Mouse (Mus musculus): ENCODE data around the gene A1bg. TPM values are rescaled to one million over a fixed set of nuclear protein-coding genes. Genes with fewer than 3 reads are reported as not detected.

The A1bg gene
- not detected in 2 replicates for polyA plus RNA-seq (2014; fragmentation: Nextera tagmentation; extraction: Ambion mirVana)

- Histone ChIP-seq H3K4me2 (ENCODE audit: low read depth, low read length) (no peak within 1 kb of the TSS), H3K36me3 (ENCODE audit: control insufficient read depth, insufficient read depth, low read length) (no peaks in the 10 kb centered on the region), H3K27me3 (ENCODE audit: control insufficient read depth, insufficient read depth, low read length) (no peaks in the 10 kb centered on the region), H3K4me1 (ENCODE audit: control insufficient read depth, insufficient read depth, low read length) (no peaks in the 10 kb centered on the region), H3K4me3 (ENCODE audit: low read depth, low read length) (no peak within 1 kb of the TSS), H3K27ac (ENCODE audit: low read depth, low read length) (no peak within 1 kb of the TSS), H3K9me3 (ENCODE audit: control insufficient read depth, low read length) (no peaks in the 10 kb centered on the region), H3K9ac (replicated peaks; ENCODE audit: low read depth, low read length) (no peak within 1 kb of the TSS)
- no peak for ATAC-seq (ENCODE audit: low read depth)
These were observed at the start of gene A1bg for GRCm38 (mm10) chr15:60922912-60923311. A1bg (minus strand) TSS chr15:60923012.

GRCm38 (mm10) chr15:60968549-60968861, 45.7 kb upstream of the A1bg start:
- no peak overlapping the region for H3K9ac ChIP-seq (replicated peaks; ENCODE audit: low read depth, low read length)

GRCm38 (mm10) chr15:60967841-60968548, 45.2 kb upstream of the A1bg start:
- Histone ChIP-seq H3K36me3 (ENCODE audit: control insufficient read depth, insufficient read depth, low read length) (no peaks in the 10 kb centered on the region), H3K27me3 (ENCODE audit: control insufficient read depth, insufficient read depth, low read length) (no peaks in the 10 kb centered on the region), H3K4me2 (ENCODE audit: low read depth, low read length) (no peak overlapping the region), H3K9me3 (ENCODE audit: control insufficient read depth, low read length) (no peaks in the 10 kb centered on the region), H3K4me3 (ENCODE audit: low read depth, low read length) (no peak overlapping the region), H3K9ac (replicated peaks; ENCODE audit: low read depth, low read length) (no peak overlapping the region), H3K27ac (ENCODE audit: low read depth, low read length) (no peak overlapping the region), H3K4me1 (ENCODE audit: control insufficient read depth, insufficient read depth, low read length) (no peaks in the 10 kb centered on the region)
- ATAC-seq (ENCODE audit: low read depth) = peak; percentile 96
- 9% methylated on average over 9 of the region's 9 CpGs for WGBS

More at GRCm38 (mm10) chr15:60968549-60968861, 45.7 kb upstream of the A1bg start:
- H3K4me3 ChIP-seq (ENCODE audit: low read depth, low read length) = no peak overlapping the region
- no peaks in the 10 kb centered on the region for H3K27me3 ChIP-seq (ENCODE audit: control insufficient read depth, insufficient read depth, low read length)
- no peaks in the 10 kb centered on the region for H3K9me3 ChIP-seq (ENCODE audit: control insufficient read depth, low read length)
- H3K36me3 ChIP-seq (ENCODE audit: control insufficient read depth, insufficient read depth, low read length) = no peaks in the 10 kb centered on the region
- peak; percentile 26; the same call in 1 of the 2 replicates for ATAC-seq (ENCODE audit: low read depth)
- H3K4me1 ChIP-seq (ENCODE audit: control insufficient read depth, insufficient read depth, low read length) = no peaks in the 10 kb centered on the region
- H3K4me2 ChIP-seq (ENCODE audit: low read depth, low read length) = no peak overlapping the region
- no peak overlapping the region for H3K27ac ChIP-seq (ENCODE audit: low read depth, low read length)
- WGBS = 0% methylated on average over 1 of the region's 1 CpGs

GRCm38 (mm10) chr15:60925686-60926085, 2.9 kb upstream of the A1bg start:
- Histone ChIP-seq H3K4me3 (ENCODE audit: low read depth, low read length) (no peak overlapping the region), H3K27ac (ENCODE audit: low read depth, low read length) (no peak overlapping the region), H3K36me3 (ENCODE audit: control insufficient read depth, insufficient read depth, low read length) (no peaks in the 10 kb centered on the region), H3K27me3 (ENCODE audit: control insufficient read depth, insufficient read depth, low read length) (no peaks in the 10 kb centered on the region), H3K4me1 (ENCODE audit: control insufficient read depth, insufficient read depth, low read length) (no peaks in the 10 kb centered on the region), H3K9ac (replicated peaks; ENCODE audit: low read depth, low read length) (no peak overlapping the region), H3K9me3 (ENCODE audit: control insufficient read depth, low read length) (no peaks in the 10 kb centered on the region), H3K4me2 (ENCODE audit: low read depth, low read length) (no peak overlapping the region)
- no peak for ATAC-seq (ENCODE audit: low read depth)
- WGBS = 76% methylated on average over 4 of the region's 4 CpGs

GRCm38 (mm10) chr15:60903763-60904697, 18.8 kb downstream of the A1bg start:
- H3K4me1 ChIP-seq (ENCODE audit: control insufficient read depth, insufficient read depth, low read length) = no peaks in the 10 kb centered on the region
- no peaks in the 10 kb centered on the region for H3K27me3 ChIP-seq (ENCODE audit: control insufficient read depth, insufficient read depth, low read length)
- H3K27ac ChIP-seq (ENCODE audit: low read depth, low read length) = no peak overlapping the region
- no peak overlapping the region for H3K4me3 ChIP-seq (ENCODE audit: low read depth, low read length)
- H3K9ac ChIP-seq (replicated peaks; ENCODE audit: low read depth, low read length) = no peak overlapping the region
- no peaks in the 10 kb centered on the region for H3K36me3 ChIP-seq (ENCODE audit: control insufficient read depth, insufficient read depth, low read length)
- no peak for ATAC-seq (ENCODE audit: low read depth)
- WGBS = 30% methylated on average over 6 of the region's 6 CpGs
- H3K4me2 ChIP-seq (ENCODE audit: low read depth, low read length) = no peak overlapping the region
- no peaks in the 10 kb centered on the region for H3K9me3 ChIP-seq (ENCODE audit: control insufficient read depth, low read length)

DNA sequence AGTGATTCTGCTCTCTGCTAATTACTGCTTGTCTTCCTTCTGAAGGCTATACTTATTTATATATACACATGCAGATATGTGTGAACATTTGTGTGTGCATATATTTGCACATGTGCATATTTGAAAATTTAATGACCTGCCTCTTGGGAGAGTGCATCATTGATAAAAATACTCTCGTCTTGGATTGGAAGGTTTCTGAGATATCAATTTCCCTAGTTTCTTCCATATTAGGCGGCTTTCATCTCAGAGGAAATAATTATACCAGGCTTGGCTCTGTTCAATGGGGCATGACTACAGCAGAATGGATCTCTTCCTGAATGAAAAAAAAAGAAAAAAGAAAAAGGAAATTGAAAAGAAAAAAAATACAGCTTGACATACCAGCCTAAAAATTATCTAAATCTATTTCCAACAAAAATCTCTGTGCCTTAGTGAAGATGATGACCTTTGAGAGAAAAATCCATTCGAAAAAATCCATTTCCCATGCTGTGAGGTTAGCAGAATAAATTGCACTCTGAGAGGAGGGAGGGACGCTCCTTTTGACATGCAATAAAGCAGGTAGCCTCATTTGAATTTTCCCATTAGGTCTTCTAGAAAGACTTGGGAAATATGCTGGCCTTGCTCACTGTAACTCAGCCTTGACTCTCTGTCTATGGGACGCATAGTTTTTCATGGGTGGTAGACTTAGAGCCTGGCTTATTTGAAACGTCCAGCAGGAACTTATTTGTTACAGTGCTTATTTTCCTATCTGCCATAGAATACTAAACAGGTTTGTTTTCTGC, 24.4 kb downstream of the A1bg start:
- no peaks in the 10 kb centered on the region for H3K27me3 ChIP-seq (ENCODE audit: control insufficient read depth, insufficient read depth, low read length)
- 46% methylated on average over 6 of the region's 6 CpGs for WGBS
- H3K36me3 ChIP-seq (ENCODE audit: control insufficient read depth, insufficient read depth, low read length) = no peaks in the 10 kb centered on the region
- H3K9ac ChIP-seq (replicated peaks; ENCODE audit: low read depth, low read length) = no peak overlapping the region
- H3K4me3 ChIP-seq (ENCODE audit: low read depth, low read length) = no peak overlapping the region
- ATAC-seq (ENCODE audit: low read depth) = no peak
- no peaks in the 10 kb centered on the region for H3K9me3 ChIP-seq (ENCODE audit: control insufficient read depth, low read length)
- no peak overlapping the region for H3K27ac ChIP-seq (ENCODE audit: low read depth, low read length)
- no peaks in the 10 kb centered on the region for H3K4me1 ChIP-seq (ENCODE audit: control insufficient read depth, insufficient read depth, low read length)
- H3K4me2 ChIP-seq (ENCODE audit: low read depth, low read length) = no peak overlapping the region

DNA sequence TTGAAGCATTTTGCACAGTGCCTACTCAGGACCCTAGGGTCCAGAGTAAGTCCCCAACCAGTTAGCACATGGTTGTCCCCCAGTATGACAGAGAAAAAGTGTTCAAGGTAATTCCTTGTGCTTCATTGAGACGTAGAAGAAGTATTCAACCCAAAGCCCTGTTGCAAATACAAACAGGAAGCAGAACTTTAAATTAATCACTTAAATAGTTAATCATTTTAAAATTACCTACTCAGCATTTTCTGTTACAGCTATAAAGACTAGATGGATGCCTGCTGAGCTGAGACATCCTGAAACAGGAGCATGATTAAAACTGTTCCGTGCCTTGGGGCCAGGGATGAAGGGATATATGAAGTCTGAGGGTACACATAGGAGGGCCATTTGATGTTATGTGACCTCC, 26.8 kb downstream of the A1bg start:
- no peaks in the 10 kb centered on the region for H3K36me3 ChIP-seq (ENCODE audit: control insufficient read depth, insufficient read depth, low read length)
- H3K9ac ChIP-seq (replicated peaks; ENCODE audit: low read depth, low read length) = no peak overlapping the region
- no peaks in the 10 kb centered on the region for H3K9me3 ChIP-seq (ENCODE audit: control insufficient read depth, low read length)
- ATAC-seq (ENCODE audit: low read depth) = no peak
- no peaks in the 10 kb centered on the region for H3K27me3 ChIP-seq (ENCODE audit: control insufficient read depth, insufficient read depth, low read length)
- H3K4me3 ChIP-seq (ENCODE audit: low read depth, low read length) = no peak overlapping the region
- WGBS = 86% methylated on average over 2 of the region's 2 CpGs
- H3K4me1 ChIP-seq (ENCODE audit: control insufficient read depth, insufficient read depth, low read length) = no peaks in the 10 kb centered on the region
- no peak overlapping the region for H3K27ac ChIP-seq (ENCODE audit: low read depth, low read length)
- H3K4me2 ChIP-seq (ENCODE audit: low read depth, low read length) = no peak overlapping the region

DNA sequence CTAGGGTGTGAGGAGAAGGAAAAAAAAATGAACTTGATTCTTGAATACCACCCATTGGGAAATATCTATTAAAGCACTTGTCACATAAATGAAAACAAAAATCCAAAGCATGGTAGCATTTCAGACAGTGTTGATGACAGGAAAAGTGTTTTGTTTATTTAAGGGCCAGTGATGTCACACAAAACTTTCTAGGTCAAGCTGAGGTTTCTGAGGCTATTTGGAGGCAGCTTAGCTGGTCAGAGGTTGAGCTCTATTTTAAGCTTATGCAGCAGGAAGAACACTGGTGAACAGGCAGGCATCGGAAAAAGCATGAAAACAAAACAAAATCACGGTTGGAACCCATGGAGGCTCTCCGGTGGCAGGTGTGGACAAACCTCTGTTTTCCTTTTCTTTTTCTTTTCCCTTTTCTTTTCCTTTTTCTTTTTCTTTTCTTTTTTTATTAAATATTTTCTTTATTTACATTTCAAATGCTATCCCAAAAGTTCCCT, 29.8 kb downstream of the A1bg start:
- Histone ChIP-seq H3K36me3 (ENCODE audit: control insufficient read depth, insufficient read depth, low read length) (no peaks in the 10 kb centered on the region), H3K4me1 (ENCODE audit: control insufficient read depth, insufficient read depth, low read length) (no peaks in the 10 kb centered on the region), H3K4me2 (ENCODE audit: low read depth, low read length) (no peak overlapping the region), H3K9ac (replicated peaks; ENCODE audit: low read depth, low read length) (no peak overlapping the region), H3K27me3 (ENCODE audit: control insufficient read depth, insufficient read depth, low read length) (no peaks in the 10 kb centered on the region), H3K27ac (ENCODE audit: low read depth, low read length) (no peak overlapping the region), H3K4me3 (ENCODE audit: low read depth, low read length) (no peak overlapping the region), H3K9me3 (ENCODE audit: control insufficient read depth, low read length) (no peaks in the 10 kb centered on the region)
- 81% methylated on average over 3 of the region's 3 CpGs for WGBS
- no peak for ATAC-seq (ENCODE audit: low read depth)

All from neural tube, embryonic 14.5 days (tissue).